Mouse (Mus musculus) neutrophil, adult 5-6 weeks (primary cell): ENCODE measurements around the gene Stoml1. TPM values are rescaled to one million over a fixed set of nuclear protein-coding genes. Genes with fewer than 3 reads are reported as not detected.

Experiments used
- ATAC-seq: fragments of 151-379, 151-347 bp; 2 replicates; pipeline ENCODE4 v1.8.0; 2017; ENCODE audit warnings: mild to moderate bottlenecking, moderate TSS enrichment; ENCODE audit not compliant: insufficient number of reproducible peaks, poor library complexity, low FRiP score, severe bottlenecking; ENCODE audit errors: extremely low read depth
- total RNA-seq: library from RNA; stranded (forward); fragments of 200-1000 nt; gene quantifications from 2 replicates; pipeline ENCODE4 v1.2.3, GENCODE M21; 2017

The Stoml1 gene
- total RNA-seq = 32.3 and 37.6 TPM in 2 replicates

DNA sequence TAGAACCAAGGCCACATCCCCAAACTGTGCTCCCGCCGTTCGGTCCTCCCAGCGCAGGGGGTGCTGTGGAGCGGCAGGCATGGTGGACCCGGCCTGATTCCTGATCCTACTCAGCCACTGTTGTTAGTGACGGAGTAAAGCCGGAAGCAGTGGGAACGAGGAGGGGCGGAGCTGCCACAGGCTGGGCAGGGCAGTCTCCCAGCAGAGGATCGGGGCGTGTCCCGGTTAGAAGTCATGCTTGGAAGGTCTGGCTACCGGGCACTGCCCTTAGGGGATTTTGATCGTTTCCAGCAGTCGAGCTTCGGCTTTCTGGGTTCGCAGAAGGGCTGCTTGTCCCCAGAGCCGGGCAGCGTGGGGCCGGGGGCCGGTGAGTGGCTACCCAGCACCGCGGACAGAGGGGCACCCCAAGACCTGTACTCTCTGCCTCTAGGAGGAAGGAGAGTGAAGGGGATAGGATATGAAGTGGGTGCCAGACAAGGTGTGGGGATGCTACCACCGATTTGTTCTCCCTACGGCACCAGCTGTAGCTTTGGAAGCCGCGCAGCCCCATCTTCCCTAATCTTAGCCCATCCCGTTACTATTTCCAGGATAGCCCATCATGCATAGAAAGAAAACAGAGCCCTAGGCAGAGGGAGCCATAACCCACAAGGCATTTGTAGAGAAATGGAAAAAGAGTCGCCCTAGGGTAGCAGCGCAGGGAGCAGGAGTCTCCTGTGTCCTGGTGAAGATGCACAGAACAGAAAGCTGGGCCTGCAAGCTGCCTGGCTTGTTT is at the start of gene Stoml1:
TSS of gene Stoml1 (plus strand) at position 132 of the 772 bp plus-strand sequence.
- peak; percentile 92 for ATAC-seq

DNA sequence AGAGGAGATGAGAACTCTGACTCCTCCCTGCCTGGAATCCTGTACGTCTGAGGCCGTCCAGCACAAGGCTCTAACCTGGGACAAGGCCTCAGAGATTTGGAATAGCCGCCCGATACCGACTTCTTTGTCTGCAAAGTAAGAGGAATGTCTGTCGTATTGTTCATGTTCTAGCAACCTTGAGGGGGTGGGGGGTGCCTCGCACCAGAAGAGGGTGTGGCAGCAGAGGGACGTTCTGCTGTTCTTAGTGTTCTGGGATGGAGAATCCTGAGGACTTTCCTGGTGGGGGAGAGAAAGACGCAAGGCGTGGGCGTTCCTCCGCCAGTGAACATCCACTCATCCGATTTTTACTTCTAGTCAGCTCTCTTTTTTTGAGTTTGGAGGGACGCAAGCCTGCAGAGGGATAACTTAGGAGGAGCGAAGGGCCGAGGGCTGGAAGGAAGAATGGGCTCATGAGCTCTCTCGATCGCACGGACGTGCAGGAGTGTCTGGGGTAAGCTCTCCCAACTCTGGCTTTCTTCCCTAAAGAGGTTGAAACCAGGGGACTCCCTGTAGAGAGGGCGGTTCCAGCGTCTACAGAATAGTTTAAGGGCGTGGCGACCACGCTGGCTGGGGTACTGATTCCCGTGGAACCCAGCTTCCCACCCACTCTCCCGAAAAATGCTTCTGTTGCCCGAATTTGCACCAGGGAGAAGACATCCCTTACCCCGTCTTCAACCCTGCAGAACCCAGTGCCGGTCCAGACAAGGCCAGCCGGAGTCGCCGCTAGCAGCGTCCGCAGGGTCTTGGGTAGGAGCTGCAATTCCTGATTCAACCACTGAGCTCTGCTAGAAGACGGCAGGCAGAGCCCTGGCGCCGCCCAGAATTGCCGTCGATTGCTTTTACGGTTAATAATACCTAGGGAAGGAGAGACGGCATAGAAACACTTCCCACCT is 49.2 kb upstream of the Stoml1 start, which contains the start of the genes Islr and Islr2:
TSS of gene Islr (minus strand) at position 791 of the 932 bp plus-strand sequence.
TSS of gene Islr2 (minus strand) at position 804 of the 932 bp plus-strand sequence.
- ATAC-seq = peak; percentile 59; the same call in 1 of the 2 replicates

- ATAC-seq = peak; percentile 84
Measured at GRCm38 (mm10) chr9:58204448-58205000, 48.4 kb upstream of the Stoml1 start.

- ATAC-seq = no peak
Measured at GRCm38 (mm10) chr9:58206013-58206412, 47.0 kb upstream of the Stoml1 start.

DNA sequence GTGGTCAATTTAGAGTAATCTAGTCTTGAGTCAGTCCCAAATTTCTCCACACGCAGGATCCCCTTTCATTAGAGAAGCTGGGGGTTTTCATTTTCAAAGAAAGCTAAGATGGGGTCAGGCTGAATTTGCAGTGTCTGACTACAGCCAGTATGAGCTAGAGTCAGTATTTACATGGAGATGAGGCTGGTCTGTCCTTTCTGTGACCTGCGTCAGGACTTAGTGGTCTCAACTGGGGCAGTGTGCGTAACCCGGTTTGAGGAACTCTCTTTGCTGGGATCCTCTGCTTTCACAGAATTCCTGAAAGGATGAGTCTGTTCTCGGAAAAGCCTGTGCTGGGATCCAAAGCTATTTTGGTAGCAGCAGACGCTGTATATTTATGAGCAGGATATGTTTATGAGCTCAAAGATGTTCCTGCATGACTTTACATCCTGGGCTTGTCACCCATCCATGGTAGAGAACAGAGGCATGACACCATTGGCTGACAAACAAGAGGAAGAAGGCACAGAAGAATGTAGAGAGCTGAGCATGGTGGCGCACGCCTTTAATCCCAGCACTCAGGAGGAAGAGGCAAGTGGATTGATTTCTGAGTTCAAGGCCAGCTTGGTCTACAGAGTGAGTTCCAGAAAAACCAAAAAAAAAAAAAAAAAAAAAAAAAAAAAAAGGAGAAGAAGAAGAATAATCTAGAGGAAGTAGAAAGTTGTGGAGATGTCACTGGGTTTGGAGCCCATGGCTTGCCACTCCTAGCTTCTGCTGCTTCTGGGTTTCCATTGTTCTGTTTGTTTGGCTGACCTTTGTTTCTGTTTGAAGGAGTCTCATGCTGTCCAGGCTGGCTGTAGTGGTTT is 43.3 kb upstream of the Stoml1 start:
- no peak for ATAC-seq

DNA sequence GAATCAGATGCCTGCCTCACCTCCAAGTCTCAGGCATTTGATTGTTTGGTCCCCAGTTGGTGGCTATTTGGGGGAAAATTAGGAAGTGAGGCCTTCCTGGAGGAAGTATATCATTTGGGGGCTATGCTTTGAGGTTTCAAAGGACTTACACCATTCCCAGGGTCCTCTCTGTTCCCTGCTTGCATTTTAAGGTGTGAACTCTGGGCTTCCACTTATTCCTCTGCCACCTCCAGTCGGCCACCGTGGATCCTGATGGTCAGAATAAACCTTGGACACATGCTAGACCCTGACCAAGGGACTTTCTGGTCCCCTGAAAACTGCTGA is 42.7 kb upstream of the Stoml1 start:
- no peak for ATAC-seq

DNA sequence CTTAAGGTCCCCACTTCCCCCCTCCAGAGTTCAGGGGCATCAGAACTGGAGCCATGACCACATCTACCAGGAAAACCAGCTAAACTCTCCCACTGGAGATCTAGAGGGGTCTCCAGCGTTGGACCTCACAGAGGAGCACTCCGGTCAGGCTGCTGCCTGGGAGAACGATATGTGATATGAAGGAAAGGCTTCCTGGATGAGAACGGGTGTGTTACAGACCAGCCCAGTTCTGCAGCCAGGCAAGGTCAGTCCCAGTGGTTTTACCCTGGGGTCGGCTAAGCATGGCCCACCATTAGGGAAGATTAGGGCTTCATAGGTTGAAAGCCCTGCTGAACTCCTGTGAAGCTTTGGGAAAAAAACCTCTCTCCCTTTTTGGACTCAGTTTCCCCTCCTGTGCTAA is 39.6 kb upstream of the Stoml1 start:
- ATAC-seq = no peak

DNA sequence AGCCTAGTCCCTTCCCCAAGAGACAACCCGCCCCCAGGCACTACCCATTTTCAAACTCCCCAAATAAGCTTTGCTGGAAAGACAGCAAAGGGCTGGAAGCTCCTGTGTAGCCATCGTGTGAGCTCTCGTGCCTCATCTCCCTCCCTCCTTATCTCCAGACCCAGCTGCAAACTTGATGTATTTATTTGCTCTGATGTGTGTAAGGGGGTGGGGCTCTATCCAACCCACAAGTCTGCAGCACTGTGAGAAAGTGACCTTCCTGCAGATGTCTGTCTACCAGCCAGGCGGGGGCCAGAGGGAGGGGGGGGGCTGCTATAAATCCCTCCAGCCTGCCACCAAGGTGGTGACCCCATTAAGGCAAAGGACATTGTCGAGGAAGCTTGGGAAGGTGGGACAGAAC is 39.1 kb upstream of the Stoml1 start:
- no peak for ATAC-seq

- no peak for ATAC-seq
Measured at GRCm38 (mm10) chr9:58214519-58215180, 38.3 kb upstream of the Stoml1 start.

DNA sequence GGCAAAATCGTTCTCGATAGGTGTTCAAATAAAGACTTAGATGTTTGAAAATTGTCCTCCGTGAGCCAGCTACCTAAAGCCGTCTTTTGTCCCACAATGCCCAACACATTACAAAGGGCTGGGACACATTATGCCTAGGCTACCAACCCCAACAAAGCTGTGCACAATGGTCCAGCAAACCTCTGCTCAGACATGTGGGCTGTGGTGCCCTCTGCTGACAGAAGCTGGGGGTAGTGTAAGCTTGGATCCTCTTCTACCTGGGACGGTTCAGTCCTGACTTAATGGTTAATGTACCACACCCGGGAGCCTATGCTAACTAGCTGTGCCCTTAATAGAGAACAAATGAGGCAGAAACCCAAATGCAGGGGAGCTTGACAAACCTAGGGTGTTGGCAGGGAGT is 36.6 kb upstream of the Stoml1 start:
- no peak for ATAC-seq

GRCm38 (mm10) chr9:58218539-58218938 is 34.4 kb upstream of the Stoml1 start:
- no peak for ATAC-seq

DNA sequence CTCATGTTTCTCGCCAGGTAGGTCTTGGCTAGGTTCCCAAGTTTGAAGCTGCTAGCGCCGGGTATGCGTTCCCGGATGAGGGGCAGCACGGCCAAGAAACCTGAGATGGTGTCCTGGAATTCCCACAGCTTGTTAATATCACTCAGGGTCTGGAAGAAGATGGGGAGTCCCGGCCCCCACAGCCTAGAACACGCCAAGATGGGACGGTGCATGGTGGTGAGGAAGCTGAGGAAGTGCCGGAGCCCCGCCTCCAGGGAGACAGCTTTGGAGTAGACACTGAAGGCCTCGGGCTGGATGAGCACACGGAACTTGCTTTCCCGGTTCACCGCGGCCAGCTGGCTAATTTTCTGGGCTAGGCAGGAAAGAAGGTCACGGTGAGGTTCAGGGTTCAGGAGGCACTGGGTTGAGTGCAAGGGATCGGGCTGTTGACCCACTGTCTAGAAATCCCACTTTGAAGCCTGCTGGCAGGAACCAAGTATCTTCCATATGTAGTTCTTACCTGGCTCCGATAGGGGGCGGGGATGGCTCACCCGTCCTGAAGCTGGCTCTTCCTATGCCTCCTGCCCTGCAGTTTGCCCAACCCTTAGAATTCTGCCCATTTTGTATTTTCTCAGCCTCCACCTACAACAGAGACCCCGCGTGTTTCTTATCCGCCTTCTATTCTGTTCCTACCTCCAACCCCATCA is 32.6 kb upstream of the Stoml1 start:
- peak; percentile 47; the same call in 1 of the 2 replicates for ATAC-seq

GRCm38 (mm10) chr9:58224356-58224755 is 28.6 kb upstream of the Stoml1 start:
- no peak for ATAC-seq

DNA sequence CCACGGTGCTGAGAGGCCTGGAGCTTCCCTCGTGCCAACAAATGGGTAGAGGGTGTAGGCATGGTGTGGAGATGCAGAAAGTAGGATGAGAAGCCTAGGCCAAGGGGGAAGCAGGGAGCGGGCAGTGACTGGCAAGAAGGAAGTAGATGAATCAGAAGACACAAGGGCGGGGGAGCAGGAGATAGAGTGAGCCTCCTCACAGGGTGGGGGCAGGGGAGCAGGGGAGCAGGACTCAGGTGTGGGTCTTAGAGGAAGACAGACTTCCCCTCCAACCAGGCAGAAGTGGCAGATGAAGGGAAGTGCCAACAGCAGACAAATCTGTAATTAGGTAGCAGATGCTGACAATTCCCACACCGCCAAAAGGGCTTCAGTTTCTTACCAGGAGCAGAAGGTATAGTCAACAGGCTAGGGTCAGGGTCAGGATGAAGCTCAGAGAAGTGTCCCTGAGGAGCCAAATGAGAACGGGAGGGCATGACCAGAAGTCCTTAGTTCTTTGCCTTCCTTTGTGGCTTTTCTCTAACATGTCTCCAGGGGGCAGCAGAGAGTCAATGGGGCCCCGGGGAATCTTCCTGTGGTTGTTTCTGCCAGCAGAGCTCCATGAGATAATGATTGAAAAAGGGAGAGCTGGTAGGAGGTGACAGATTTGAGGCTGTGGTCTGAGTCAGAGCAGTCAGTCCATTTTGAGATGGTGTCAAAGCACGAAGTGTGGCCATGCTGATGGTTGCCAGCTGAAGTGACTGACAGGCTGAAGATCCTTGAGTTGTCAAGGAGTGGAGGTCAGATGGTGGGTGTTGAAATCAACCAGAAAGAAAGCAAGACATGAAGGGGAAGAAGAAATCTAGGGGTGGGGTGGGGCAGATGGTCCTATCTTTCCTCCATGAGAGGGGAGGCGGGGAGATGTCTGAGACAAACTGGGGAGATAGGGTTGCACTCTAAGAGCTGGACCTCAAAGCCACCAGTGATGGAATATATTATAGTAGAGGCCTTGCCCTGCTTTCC is 26.8 kb upstream of the Stoml1 start:
- ATAC-seq = peak; percentile 51

- ATAC-seq = no peak
Measured at GRCm38 (mm10) chr9:58228777-58229466, 24.0 kb upstream of the Stoml1 start.

GRCm38 (mm10) chr9:58231746-58232145 is 21.2 kb upstream of the Stoml1 start:
- peak; percentile 30; the same call in 1 of the 2 replicates for ATAC-seq
